Mouse (Mus musculus) cerebellum, adult 9-10 months (tissue): ENCODE results near the gene Gdf3.
"Not testable (repeated sequence)": the region's sequence is repeated elsewhere in the genome, so short reads cannot be mapped to it uniquely, and the experiment has no call there.

Experiments used
- DNase-seq: peaks from one replicate; pipeline ENCODE4 v3.0.0; 2022

Gene Gdf3

GRCm38 (mm10) chr6:122609771-122610170 lies at the start of gene Gdf3:
Gene Gdf3, minus strand, starts transcription at chr6:122610087.
- no peak for DNase-seq

- no peak for DNase-seq
These were observed 49.7 kb upstream of the Gdf3 start for GRCm38 (mm10) chr6:122659567-122659966.

- no peak for DNase-seq
These were observed 47.7 kb upstream of the Gdf3 start for GRCm38 (mm10) chr6:122657630-122658029.

GRCm38 (mm10) chr6:122654301-122654700 lies 44.4 kb upstream of the Gdf3 start:
- DNase-seq, result no peak

- no peak for DNase-seq
These were observed 40.6 kb upstream of the Gdf3 start for GRCm38 (mm10) chr6:122650398-122650980.

- DNase-seq, result no peak
These were observed 40.0 kb upstream of the Gdf3 start for GRCm38 (mm10) chr6:122649903-122650302.

- not testable (repeated sequence) for DNase-seq
These were observed 34.3 kb upstream of the Gdf3 start for GRCm38 (mm10) chr6:122644196-122644595.

- DNase-seq, result not testable (repeated sequence)
These were observed 27.7 kb upstream of the Gdf3 start for GRCm38 (mm10) chr6:122637566-122637965.

- no peak for DNase-seq
These were observed 26.8 kb upstream of the Gdf3 start for GRCm38 (mm10) chr6:122636666-122637065.

GRCm38 (mm10) chr6:122635315-122635714 lies 25.4 kb upstream of the Gdf3 start:
- DNase-seq, result no peak

GRCm38 (mm10) chr6:122633411-122633810 lies 23.5 kb upstream of the Gdf3 start:
- DNase-seq, result no peak

- DNase-seq, result no peak
These were observed 17.7 kb upstream of the Gdf3 start for GRCm38 (mm10) chr6:122627469-122628108.

- DNase-seq, result no peak
These were observed 16.2 kb upstream of the Gdf3 start, which contains the start of gene Dppa3 for GRCm38 (mm10) chr6:122626110-122626509. Gene Dppa3, plus strand, starts transcription at chr6:122626410.

- no peak for DNase-seq
These were observed 15.3 kb upstream of the Gdf3 start for GRCm38 (mm10) chr6:122625156-122625555.

- no peak for DNase-seq
These were observed 14.6 kb upstream of the Gdf3 start for GRCm38 (mm10) chr6:122624480-122624879.

GRCm38 (mm10) chr6:122621066-122621465 lies 11.2 kb upstream of the Gdf3 start:
- no peak for DNase-seq

GRCm38 (mm10) chr6:122616022-122616421 lies 6.1 kb upstream of the Gdf3 start:
- no peak for DNase-seq

- DNase-seq, result no peak
These were observed 4.2 kb upstream of the Gdf3 start for GRCm38 (mm10) chr6:122614047-122614446.

- DNase-seq, result no peak
These were observed 2.5 kb upstream of the Gdf3 start for GRCm38 (mm10) chr6:122612426-122612825.

GRCm38 (mm10) chr6:122609377-122609728 lies 534 bp downstream of the Gdf3 start:
- no peak for DNase-seq

GRCm38 (mm10) chr6:122608434-122609376 lies 1.2 kb downstream of the Gdf3 start:
- DNase-seq, result no peak

- DNase-seq, result no peak
These were observed 2.2 kb downstream of the Gdf3 start for GRCm38 (mm10) chr6:122607700-122608099.

GRCm38 (mm10) chr6:122606661-122607060 lies 3.2 kb downstream of the Gdf3 start:
- DNase-seq, result no peak

GRCm38 (mm10) chr6:122605483-122605882 lies 4.4 kb downstream of the Gdf3 start:
- no peak for DNase-seq
